Mouse (Mus musculus): ENCODE results near the gene Prss34.

Gene Prss34

DNA sequence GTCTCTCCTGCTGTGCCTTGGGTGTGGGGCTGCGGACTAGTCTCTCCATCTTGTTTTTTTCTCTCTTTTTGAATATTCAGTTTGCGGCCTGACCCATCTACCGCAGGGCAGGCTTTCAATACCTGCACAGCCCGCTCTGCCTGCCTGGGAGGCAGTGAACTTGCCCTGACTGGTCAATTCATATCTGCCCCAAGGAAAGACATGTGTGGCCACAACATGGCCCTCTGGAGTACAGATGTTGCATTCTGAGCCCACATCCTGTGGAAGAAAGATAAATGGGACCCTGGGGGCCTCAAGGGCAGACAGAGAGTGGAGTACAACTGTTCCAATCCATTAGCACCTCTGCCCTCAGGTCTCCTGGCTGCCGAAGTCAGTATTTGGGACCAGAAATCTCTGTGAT lies at the start of gene Prss34:
TSS of gene Prss34 (plus strand) at position 301 of the 400 bp plus-strand sequence.
- no peak for DNase-seq (ENCODE audit: low read depth)

DNA sequence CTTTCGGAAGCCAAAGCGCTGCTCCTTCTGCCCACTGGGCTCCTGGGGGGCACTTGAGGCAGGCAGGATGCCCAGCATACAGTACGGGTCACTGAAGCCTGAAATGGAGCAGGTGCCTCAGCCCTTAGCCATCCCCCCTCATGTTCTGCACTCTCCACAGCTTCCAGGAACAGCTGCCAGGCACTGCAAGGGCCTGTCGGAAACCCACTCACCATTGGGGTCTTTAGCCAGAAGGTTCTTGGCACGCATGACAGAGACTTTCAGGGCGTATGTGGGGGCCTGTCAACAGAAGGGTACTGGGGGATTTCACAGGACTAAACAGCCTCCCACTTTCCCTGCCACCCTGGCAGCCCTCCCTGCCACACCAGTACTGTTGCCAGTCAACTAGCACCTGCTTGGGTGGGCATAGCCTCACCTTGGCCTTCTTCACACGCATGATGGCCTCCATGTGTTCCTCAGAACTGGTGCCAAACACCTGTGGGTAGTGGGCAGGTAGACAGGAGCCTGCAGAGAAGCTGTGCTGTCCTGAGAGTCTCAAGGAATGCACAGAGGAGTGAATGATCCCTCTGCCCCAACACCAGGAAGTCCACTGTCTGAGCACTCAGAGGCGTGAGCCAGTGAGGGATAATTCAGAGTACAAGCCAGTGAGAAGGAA lies 47.9 kb upstream of the Prss34 start:
- no peak for DNase-seq (ENCODE audit: low read depth)

DNA sequence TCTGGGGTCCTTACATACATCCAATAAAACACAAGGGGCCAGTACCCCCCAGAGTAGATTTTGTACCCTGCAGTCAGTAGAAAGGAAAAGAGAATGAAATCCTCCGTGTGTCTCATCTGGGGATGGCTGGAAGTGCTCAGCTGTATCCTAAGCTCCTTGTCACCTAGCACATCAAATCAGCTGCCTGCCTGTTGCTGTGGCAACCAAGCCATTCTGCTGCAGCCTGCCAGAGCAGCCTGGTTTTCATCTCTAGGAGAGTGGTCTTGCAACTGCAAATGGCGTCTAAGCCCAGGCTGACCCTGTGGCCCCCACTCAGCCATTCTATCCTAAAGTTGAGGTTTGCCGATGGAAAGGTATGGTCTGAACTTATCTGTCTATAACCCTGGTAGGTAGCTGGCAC lies 45.6 kb upstream of the Prss34 start:
- no peak for DNase-seq (ENCODE audit: low read depth)

DNA sequence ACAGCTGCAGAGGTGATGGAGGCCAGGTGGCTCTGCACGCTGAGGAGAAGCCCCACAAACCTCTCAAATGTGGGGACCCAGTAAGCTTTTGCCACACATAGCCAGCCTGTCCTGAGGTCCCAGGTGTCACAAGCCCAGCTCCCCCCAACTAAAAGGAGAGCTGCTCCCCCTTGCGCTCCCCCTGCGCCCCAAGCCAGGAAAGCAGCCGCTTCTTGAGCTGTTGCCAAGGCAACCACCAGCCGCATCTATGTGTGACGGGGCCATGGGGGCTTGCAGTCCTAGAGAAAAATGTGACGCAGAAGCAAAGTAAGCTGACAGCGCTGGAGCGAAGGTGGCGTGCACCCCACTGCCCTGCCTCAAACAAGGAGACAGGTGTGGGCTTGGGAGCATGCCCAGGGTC lies 44.4 kb upstream of the Prss34 start:
- DNase-seq (ENCODE audit: low read depth), result no peak

DNA sequence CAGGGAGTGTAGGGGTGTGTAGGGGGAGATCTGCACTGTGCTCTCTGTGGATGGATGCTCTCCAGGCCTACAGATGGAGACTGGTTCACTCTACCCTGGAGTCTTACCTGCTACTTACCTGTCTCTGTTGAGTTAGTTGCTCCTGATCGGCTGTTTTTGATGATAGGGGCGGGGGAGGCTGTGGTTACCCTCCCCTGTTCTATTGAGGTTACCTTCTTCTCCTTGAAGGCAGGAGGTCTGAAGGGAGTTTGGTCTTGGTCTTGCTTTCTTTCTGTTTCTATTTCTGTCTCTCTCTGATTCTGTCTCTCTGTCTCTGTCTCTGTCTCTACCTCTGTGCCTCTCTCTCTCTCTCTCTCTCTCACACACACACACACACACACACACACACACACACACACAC lies 43.1 kb upstream of the Prss34 start:
- no peak for DNase-seq (ENCODE audit: low read depth)

DNA sequence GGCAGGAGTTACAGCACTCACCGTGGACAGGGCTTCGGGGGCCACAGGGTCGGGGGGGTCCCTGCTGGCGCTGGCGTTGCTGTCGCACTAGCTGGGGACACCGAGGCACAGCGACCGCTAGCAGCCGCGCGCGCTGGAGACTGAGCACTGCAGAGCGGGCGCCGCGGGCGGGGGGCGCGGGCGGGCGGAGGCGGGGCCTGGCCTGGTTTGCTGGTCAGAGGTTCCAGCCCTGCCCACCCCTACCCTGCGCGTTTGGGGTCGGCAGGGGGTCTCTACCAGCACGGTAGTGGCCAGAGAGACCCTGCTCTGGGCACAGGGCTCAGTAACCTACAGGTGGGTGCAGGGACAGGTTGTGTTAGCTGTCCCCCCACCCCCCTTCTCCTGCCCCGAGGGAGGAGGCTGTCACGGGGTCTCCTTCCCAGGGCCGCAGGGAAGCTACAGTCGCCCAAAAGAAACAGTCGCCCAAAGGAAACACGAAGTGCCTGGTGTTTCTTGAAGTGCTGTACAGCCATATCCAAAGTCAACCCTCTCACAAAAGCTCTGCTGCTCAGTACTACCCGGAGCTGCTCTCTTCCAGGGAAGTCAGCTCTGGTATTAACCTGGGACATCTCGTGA lies 41.9 kb upstream of the Prss34 start, which contains the start of gene Baiap3:
TSS of gene Baiap3 (minus strand) at position 225 of the 615 bp plus-strand sequence.
- no peak for DNase-seq (ENCODE audit: low read depth)

DNA sequence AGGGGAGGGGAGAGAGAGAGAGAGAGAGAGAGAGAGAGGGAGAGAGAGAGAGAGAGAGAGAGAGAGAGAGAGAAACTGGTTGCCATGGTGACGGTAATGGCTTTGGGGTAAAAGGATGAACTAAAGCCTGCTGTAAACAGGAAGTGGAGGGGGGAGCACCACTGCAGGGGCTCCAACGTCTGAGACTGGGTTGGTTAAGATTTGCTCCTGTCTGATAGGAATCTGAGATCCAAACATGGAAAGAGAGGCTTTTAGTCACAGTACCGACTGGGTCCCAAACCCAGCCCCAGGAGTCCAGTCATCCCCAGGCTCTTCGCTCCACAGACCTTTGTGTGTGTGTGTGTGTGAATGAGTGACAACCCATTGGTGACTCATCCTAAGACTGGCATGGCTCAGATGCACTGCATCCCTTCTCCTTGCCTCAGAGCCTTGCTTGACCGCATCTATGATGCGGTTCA lies 40.4 kb upstream of the Prss34 start:
- peak; percentile 67 for DNase-seq (ENCODE audit: low read depth)

DNA sequence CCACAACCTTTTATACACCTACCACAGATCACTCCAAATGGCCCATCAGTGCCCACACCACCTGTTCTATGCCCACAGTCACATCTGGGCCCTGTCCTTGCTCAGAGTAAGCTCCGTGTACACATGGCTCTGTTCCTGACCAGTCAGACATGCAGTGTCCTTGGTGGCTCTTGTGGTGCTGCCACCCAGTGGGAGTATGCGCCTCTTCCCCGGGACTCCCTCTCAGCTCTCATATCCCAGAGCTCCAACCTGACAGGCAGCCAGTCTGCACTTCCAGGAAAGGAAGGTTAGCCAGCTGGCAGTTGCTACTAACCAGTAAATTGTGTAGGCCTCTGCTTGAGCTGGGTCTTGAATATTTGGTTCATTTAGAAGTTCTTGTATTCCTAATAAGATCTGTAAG lies 33.7 kb upstream of the Prss34 start:
- DNase-seq (ENCODE audit: low read depth), result peak; percentile 37

DNA sequence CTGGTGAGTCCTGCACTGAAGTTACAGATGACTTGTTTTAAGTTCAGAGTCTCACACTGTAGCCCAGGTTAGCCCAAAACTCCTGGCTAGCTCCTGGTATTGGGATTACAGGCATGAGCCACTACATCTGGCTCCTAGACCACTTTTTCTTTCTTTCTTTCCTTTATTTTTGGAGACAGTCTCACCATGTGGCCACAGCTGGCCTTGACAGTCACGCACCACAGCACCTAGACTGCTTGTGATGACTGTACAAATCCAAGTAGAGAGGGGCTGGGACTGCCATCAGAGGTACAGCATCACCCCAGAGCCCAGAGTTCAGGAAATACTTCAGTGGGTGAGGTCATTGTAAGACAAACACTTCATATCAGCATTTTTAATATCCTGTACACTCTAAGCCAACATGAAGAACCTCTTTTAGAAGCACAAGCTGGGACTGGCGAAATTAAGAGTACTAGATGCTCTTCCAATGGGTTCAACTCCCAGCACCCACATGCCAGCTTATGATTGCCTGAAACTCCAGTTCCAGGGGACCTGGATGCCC lies 27.3 kb upstream of the Prss34 start:
- peak; percentile 38 for DNase-seq (ENCODE audit: low read depth)

DNA sequence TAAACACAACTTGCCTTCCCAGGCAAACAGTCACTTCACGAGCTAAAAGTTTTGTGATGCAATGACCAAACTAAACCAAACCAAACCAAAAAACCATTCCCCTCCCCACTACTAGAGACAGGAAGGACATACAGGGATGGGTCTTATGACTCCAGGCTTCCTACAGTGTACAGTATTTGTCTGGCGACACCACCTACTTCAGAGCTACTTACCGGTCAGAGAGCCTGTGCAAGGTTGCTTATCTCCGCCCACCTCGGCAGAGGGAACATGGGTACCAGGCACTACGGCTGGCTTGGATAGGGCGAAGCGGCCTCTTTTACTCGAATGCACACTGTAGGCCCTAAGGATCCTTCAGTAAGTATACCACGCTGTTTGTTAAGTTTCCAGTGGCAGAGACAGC lies 25.9 kb upstream of the Prss34 start:
- DNase-seq (ENCODE audit: low read depth), result peak; percentile 56

DNA sequence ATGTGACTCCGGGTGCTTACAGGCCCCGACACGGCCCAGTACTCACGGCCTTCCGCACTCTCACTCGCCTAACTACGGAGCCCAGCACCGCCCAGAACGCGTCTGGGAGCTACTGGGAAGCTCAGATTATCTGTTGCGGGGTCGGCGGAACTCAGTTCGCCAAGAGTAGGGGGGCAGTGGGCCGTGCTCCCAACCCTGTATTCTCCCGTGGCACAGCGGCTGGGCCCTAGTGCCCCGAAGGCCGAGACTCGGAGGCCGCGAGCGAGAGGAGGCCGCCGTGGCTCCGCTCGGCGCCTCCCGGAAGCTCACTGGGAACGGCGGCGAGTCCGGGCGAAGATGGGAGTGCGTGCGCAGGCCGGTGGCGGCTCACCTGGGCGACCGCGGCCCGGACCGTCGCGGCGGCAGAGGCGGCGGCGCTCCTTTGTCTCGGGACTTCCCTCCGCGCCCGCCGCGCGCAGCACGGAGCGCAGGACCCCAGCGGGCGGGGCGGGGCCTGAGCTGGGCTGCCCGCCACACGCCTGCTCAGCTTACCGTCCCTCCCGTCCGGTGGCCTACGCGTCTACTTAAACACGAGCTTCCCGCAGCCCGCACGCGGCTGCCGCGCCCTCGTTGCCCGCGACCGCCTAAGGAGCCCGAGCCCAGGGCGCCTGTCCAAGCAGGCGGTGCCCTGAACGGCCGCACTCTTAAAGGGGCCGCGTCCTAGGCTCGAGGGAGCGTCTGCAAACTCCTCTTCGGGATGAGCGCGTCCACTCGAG lies 25.1 kb upstream of the Prss34 start:
- DNase-seq (ENCODE audit: low read depth), result peak; percentile 97

DNA sequence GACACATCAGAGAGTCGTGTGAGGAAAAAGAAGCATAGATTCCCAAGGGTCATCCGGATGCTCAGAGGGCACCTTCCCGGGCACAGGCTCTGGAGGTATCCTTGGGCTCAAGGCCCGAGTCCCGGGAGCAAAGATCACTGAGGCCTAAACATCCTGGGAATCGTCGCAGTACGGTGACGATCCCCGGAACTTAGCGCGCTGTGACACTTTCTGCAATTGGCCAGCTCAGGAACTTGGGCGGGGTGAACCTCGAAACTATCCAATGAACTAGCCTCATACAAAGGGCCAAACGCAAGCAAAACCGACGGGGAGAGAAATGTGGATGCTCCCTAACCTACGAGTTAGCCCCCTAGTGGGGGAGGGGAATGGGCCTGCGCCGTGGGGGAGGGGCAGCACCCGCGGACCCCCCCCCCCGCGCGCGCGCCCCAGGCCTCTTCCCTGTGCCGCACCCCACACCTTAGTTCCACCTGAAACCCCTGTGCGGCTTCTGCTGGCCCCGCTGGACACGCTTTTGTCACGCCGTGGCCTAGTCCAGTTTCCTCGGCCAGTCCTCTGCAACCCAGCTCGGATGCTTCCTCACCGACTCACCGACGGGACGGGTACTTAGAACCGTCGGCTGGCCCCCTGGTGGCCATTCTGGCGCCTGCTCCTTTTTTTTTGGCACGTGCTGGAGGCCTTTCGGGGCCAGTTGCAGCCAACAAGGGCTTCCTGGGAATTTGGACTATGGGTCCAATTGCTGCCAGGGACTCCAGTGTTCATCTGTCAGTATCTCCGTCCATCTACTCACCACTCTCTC lies 24.3 kb upstream of the Prss34 start:
- DNase-seq (ENCODE audit: low read depth), result peak; percentile 99

DNA sequence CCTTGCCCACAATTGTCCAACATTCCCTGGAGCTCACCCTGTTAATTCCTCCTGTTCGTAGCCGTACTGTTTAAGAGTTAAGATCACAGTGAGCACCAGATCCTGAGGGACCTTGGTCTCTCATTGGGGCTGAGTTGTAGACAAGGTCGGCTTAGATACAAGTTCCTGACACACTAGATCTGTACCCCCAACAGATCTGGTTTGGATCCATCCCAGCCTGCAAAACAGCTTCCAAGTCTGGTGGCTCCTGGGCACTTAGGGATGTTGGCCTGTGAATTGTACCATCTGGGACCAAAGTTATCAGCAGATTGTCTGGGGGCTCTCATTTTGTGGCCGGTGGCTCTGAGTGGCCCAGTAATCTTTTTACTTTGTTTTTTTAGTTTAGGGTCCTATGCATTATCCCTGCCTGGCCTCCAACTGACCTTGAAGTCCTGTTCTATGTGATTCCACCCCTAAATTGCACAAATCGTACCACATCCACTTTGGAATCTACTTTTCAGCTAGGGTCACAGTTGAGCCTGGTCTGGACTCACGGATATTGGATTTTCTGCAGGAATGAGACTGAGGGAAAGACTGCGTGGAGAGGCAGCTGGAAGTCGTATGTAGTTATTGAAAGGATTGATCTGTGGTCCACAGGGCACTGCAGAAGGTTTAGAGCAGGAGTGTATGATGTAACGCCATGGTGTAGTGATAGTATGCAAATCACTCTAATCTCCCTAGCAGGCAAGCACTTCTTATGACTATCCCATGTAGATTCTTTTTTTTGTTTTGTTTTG lies 23.4 kb upstream of the Prss34 start, which contains the start of gene Ube2i:
TSS of gene Ube2i (minus strand) at position 52 of the 776 bp plus-strand sequence.
- no peak for DNase-seq (ENCODE audit: low read depth)

DNA sequence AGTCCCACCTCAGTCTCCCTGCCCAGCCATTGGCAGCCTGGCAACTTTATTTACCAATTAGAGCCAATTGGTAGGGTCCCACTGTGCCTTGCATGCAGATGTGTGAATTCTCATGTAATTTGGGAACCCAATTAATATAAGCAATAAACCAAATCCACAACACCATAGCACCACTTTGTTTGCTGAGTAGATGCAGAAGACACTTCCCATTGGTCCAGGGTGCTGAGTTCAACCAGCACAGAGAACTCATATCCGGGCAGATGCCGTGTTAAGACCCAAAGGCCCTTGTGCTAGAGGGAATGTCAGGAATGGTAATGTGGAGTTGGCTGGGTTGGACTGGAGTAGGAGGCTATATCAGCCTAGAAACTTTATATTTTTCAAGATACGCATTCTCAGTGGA lies 22.4 kb upstream of the Prss34 start:
- no peak for DNase-seq (ENCODE audit: low read depth)

DNA sequence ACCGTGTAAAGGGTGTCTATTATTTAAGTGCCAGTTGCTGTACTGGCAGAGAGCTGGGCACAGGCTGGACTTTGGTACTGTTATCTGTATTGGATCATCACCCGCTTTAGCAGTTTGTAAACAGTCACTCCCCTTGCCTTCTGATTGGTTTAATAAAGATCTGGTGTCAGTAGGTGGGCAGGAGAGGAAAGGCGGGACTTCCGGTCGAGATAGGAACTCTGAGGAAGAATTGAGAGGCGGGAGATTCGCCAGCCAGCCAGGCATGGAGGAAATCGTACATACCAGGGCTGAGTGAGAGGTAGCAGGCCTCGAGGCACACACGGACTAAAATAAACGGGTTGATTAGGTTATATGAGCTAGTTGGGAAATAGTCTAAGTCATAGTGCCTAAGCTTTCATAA lies 16.1 kb upstream of the Prss34 start:
- DNase-seq (ENCODE audit: low read depth), result peak; percentile 96

DNA sequence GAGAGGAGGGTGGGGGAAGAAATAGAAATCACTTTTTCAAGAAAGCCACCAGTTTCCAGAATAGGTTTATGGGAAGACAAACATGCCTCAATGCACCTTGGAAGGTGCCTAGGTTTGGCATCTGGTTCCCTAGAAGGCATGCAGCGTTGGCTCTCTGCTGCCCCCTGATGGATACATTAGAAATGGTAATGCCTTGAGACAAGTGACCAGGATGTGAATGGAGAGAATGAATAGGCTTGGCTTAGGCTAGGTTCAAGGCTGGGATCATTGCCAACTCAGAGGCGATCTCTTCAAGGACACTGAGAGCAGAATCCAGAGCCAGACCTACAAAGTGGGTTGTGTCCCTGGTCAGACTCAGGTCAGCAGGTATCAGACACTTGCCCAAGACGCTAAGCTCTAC lies 13.2 kb upstream of the Prss34 start:
- DNase-seq (ENCODE audit: low read depth), result peak; percentile 86

DNA sequence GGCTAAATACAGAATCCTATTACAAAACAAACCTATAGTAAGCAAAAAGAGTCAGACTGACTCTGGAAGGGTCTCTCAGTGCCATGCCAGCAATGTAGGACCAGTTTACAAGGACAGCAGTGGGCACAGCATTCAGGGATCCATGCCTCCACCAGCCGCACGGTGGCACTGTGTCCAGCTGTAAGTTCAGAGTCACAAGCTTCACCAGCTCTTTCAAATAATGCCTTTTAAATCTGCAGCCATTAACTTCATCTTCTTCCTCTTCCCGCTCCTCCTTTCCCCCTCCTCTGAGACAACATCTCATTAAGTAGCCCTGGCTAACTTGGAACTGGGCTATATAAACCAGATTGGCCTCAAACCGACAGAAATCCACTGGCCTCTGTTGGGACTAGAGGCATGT lies 9.4 kb upstream of the Prss34 start:
- peak; percentile 77 for DNase-seq (ENCODE audit: low read depth)

DNA sequence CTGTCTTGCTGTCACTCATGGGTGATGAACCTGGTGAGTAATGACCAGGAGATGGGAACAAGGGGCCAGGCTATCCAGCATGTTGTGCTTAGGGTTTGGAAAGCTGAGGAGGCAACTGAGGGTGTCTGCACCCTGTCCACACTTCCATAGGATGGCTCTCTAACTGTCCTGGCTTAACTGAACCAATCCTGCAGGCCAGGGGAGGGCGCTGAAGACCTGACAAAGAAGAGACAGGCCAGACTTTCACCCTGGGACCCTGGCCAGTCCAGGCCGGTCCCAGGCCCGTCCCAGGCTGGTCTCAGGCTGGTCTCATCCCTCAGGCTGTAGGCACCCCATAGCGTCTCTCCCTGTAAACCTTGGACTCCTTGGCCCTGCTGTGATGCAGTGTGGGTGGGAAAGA lies 7.8 kb upstream of the Prss34 start:
- DNase-seq (ENCODE audit: low read depth), result no peak

DNA sequence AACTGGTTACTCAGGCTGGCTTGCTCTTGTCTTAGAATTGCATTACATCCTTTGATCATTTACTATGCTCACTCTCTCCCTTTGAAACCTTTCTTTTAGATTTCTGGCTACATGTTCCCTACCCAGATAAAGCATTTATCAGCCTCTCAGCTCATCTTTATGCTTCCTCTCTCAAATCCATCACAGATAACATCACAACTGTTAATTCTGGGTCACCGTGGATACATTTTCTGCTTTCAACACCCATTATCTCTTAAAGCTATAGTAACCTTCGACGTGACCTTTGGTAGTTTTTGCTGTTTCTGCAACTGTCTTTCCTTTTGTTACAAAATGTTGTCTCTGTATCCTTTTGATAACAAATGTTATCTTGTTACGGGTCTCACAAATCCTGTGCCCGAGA lies 4.7 kb upstream of the Prss34 start:
- peak; percentile 68 for DNase-seq (ENCODE audit: low read depth)

DNA sequence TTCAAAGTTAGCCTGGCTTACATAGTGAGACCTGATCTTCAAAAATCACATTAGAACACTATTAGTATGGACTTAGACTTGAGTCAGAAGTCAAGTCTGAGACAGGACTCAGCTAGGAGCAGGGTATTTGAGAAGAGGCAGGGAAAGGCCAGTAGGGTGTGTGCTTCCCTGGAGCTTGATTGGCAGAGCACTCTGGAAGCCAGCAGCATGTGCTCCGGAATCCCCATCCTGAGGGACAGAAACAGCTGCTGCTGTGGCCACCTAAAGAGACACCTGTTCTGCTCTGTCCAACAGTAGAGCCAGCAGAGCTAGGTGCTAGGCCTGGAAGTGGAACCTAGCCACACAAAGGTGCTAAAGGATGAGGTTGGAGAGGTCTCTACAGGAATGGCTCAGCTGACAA lies 4.1 kb upstream of the Prss34 start:
- DNase-seq (ENCODE audit: low read depth), result no peak

DNA sequence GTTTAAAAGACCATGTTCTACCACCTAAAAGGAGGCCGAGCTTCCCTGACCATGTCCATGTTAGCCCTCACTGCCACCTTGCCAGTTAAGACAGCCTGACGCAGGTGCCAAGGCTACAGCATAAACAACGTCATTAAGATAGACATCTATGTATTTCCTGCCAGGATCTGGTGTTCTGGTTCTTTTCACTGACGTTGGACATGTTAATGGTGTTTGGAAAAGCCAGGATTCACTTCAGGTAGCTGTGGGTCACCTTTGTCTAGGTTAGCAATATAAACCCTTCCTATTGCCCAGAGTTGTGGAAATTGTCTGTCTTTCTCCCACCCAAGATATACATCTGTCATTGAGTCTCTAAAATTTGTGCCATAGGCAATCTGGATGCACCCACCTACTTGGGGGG lies 10.2 kb downstream of the Prss34 start, which contains the start of gene Prss28:
TSS of gene Prss28 (plus strand) at position 301 of the 400 bp plus-strand sequence.
- no peak for DNase-seq (ENCODE audit: low read depth)
